Mouse (Mus musculus): ENCODE data around the gene Six3. TPM values are rescaled to one million over a fixed set of nuclear protein-coding genes. Genes with fewer than 3 reads are reported as not detected.

Gene Six3
- polyA plus RNA-seq (2014; fragmentation: Illumina TruSeq; extraction: RNeasy Lipid Tissue Mini Kit (QIAGEN cat#74804); ENCODE audit: low read depth, low replicate concordance) = not detected

GRCm38 (mm10) chr17:85613266-85613860 lies at the start of gene Six3:
Six3 (plus strand) TSS chr17:85613608.

Other genes starting within 250 kb of the Six3 start
- not detected for gene Six2, start 74.7 kb downstream of the Six3 start, polyA plus RNA-seq (2014; fragmentation: Illumina TruSeq; extraction: RNeasy Lipid Tissue Mini Kit (QIAGEN cat#74804); ENCODE audit: low read depth, low replicate concordance)

All from adipose tissue, adult 10 weeks (tissue).